Mouse (Mus musculus): ENCODE measurements around the gene Rad21l.
"Not testable (repeated sequence)": the region's sequence is repeated elsewhere in the genome, so short reads cannot be mapped to it uniquely, and the experiment has no call there.

The Rad21l gene

GRCm38 (mm10) chr2:151629310-151629709 is 39.0 kb downstream of the Rad21l start:
- DNase-seq (ENCODE audit: low read depth, low spot score), result no peak

- DNase-seq (ENCODE audit: low read depth, low spot score), result no peak
Measured at GRCm38 (mm10) chr2:151628011-151628410, 40.3 kb downstream of the Rad21l start.

DNA sequence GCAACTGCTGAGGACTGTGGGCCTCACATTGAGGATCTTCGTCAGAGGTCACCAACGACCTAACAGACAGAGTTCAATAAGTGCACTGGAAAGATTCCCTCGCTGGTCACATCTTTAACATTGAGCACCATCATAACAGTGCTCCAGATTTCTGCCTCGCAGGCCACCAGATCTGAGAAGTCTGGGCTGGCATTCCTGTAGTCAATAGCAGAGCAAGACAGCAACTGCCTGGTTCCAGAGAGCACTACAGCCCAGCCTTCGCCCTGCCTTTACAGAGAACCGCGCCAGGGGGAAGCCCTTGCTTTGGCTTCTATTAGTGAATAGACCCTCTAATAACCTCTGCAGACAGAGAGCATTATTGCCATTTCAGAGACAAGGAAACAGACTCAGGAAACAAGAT is 42.0 kb downstream of the Rad21l start:
- DNase-seq (ENCODE audit: low read depth, low spot score), result no peak

- no peak for DNase-seq (ENCODE audit: low read depth, low spot score)
Measured at GRCm38 (mm10) chr2:151623776-151624175, 44.6 kb downstream of the Rad21l start.

- DNase-seq (ENCODE audit: low read depth, low spot score), result no peak
Measured at GRCm38 (mm10) chr2:151616551-151617329, 51.6 kb downstream of the Rad21l start.

DNA sequence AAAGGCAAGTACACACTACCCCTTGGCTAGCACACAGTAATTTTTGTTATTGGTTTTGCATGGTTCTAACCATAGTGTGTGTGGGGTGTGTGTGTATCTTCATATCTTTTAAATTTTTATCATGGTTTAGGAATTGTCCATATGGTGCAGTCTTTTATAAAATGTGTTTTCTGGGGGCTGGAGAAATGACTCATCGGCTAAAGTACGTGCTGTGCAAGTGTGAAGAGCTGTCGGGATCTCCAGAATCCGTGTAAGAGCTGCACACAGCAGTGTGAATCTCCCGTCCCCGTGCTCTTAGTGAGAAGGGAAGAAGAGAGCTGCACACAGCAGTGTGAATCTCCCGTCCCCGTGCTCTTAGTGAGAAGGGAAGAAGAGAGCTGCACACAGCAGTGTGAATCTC is 52.6 kb downstream of the Rad21l start:
- not testable (repeated sequence) for DNase-seq (ENCODE audit: low read depth, low spot score)

- no peak for DNase-seq (ENCODE audit: low read depth, low spot score)
Measured at GRCm38 (mm10) chr2:151609974-151610373, 58.4 kb downstream of the Rad21l start.

GRCm38 (mm10) chr2:151608435-151608834 is 59.9 kb downstream of the Rad21l start:
- DNase-seq (ENCODE audit: low read depth, low spot score), result no peak

GRCm38 (mm10) chr2:151605437-151605987 is 62.8 kb downstream of the Rad21l start:
- peak; percentile 34 for DNase-seq (ENCODE audit: low read depth, low spot score)

GRCm38 (mm10) chr2:151603630-151604029 is 64.7 kb downstream of the Rad21l start:
- DNase-seq (ENCODE audit: low read depth, low spot score), result no peak

DNA sequence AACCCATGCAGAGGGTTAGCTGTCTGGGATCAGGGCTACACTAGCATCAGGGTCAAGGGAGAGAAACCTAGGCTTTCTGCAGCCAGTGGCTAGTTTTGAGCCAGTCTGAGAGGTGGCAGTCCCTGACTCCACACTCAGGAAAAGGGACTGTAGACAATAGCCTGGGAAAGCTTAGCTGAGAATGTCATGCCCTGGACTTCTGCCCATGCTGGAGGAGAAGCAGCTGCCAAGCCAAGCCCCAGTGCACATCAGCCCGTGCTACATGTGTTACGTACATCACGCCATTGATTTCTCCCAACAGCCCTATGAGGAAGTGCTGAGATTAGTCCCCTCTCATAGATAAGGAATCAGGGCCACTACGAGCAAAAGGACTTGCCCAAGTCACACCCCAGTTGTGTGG is 66.2 kb downstream of the Rad21l start:
- no peak for DNase-seq (ENCODE audit: low read depth, low spot score)

DNA sequence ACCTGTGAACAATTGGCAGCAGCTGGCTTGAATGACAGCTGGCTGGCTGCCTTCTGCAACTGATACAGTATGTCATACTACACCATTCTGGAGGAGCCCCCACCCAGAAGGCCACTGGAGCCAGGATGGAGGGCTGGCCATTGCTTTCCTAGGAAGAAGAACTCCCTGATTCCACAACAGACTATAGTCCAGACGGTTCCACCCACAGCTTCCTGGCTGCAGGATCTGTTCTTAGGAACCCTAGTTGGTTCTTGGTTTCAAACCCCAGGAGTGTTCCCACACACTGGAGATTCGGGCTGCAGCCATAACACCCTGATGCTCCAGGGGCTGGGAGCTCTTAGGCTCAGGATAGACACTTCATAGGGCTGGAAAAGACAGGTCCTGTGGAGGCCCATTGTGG is 70.3 kb downstream of the Rad21l start:
- no peak for DNase-seq (ENCODE audit: low read depth, low spot score)
